Mouse (Mus musculus) cerebellum, adult 2 months (tissue): ENCODE measurements around the gene Gm27027. TPM values are rescaled to one million over a fixed set of nuclear protein-coding genes. Genes with fewer than 3 reads are reported as not detected.

ENCODE experiments used
- DNase-seq, 2 experiments: peaks; one replicate each; pipeline ENCODE4 v3.0.0; 2021
- H3K27ac ChIP-seq: fragments of 200-500 bp; 2 replicates; pipeline ENCODE4 v1.5.1; 2012; ENCODE audit warnings: low read length, control low read depth, inconsistent platforms; ENCODE audit not compliant: insufficient read depth
- H3K27me3 ChIP-seq: fragments of 200-500 bp; 2 replicates; pipeline ENCODE4 v1.6.1; 2012; ENCODE audit warnings: inconsistent platforms, mild to moderate bottlenecking, low read length, moderate library complexity; ENCODE audit not compliant: control insufficient read depth, insufficient read depth
- H3K4me1 ChIP-seq: fragments of 200-500 bp; 2 replicates; pipeline ENCODE4 v1.6.1; 2011; ENCODE audit warnings: low read length; ENCODE audit not compliant: control insufficient read depth, insufficient read depth
- H3K4me3 ChIP-seq: fragments of 200-500 bp; replicated peaks from 2 replicates; pipeline ENCODE3; 2011; ENCODE audit warnings: mild to moderate bottlenecking, low read depth, low read length, control low read depth; ENCODE audit not compliant: insufficient read depth
- CTCF ChIP-seq: fragments of 200-500 bp; IDR thresholded peaks from 2 replicates; pipeline ENCODE4 v1.5.1; 2011; ENCODE audit warnings: low read depth, mild to moderate bottlenecking, control low read depth, low read length, moderate library complexity, borderline replicate concordance; ENCODE audit not compliant: insufficient read depth
- POLR2A ChIP-seq: fragments of 200-500 bp; IDR thresholded peaks from 2 replicates; pipeline ENCODE4 v1.6.1; 2011; ENCODE audit warnings: low read length, control low read depth, borderline replicate concordance; ENCODE audit not compliant: insufficient read depth
- WGBS: fragments of 180-500 bp; shearing (Covaris S2); methylation state at CpG from one replicate; pipeline ENCODE4 v1.1.7; 2018; 5-methylcytosine and 5-hydroxymethylcytosine counted together
- polyA plus RNA-seq: library from polyadenylated mRNA; depleted of rRNA; stranded (reverse); fragments of >200 nt; gene quantifications from 2 replicates; pipeline ENCODE4 v1.2.3, GENCODE M21; 2012

Gm27027 gene
- polyA plus RNA-seq, 1 experiment, result 0.26 TPM

DNA sequence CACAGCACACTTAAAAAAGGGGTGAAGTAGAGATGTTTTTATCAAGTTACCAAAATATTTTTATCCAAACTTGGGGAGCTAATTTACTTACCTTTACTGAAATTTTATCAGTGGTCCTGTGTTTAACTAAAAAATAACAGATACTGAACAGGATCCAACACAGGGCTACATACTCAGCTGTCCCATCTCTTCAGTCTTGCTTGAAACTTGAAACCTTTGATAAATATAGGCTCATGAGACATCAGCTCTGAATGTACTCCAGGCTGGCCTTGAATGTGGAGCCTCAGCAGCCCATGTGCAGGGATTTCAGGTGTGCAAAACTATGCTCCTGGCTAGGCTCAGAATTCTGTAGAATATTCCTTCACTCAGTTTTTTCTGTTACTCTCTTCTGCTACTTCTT lies 34.4 kb upstream of the Gm27027 start:
- no peak overlapping the region for H3K27ac ChIP-seq
- H3K27me3 ChIP-seq, result no peaks in the 10 kb centered on the region
- H3K4me1 ChIP-seq, result no peaks in the 10 kb centered on the region
- TF ChIP-seq POLR2A (no peak), CTCF (no peak)
- no peak for DNase-seq
- no peak overlapping the region for H3K4me3 ChIP-seq

GRCm38 (mm10) chr2:94024637-94025036 lies 28.5 kb upstream of the Gm27027 start:
- no peaks in the 10 kb centered on the region for H3K4me1 ChIP-seq
- no peaks in the 10 kb centered on the region for H3K27me3 ChIP-seq
- TF ChIP-seq POLR2A (no peak), CTCF (no peak)
- no peak overlapping the region for H3K27ac ChIP-seq
- DNase-seq, result no peak
- H3K4me3 ChIP-seq, result no peak overlapping the region
- WGBS, result 28% methylated on average over 6 of the region's 6 CpGs

GRCm38 (mm10) chr2:94010335-94011291 lies 14.5 kb upstream of the Gm27027 start, which contains the start of gene Alkbh3:
Gene Alkbh3, minus strand, starts transcription at chr2:94010807.
- Histone ChIP-seq H3K4me3 (peak within 1 kb of the TSS; percentile 88), H3K27ac (peak within 1 kb of the TSS; percentile 58; the same call in 1 of the 2 replicates), H3K27me3 (no peaks in the 10 kb centered on the region), H3K4me1 (no peaks in the 10 kb centered on the region)
- DNase-seq, result peak; percentile 92 to 96
- 4% methylated on average over 47 of the region's 47 CpGs for WGBS
- TF ChIP-seq POLR2A (peak; percentile 59), CTCF (no peak)

GRCm38 (mm10) chr2:94002331-94002730 lies 6.2 kb upstream of the Gm27027 start:
- H3K27ac ChIP-seq, result no peak overlapping the region
- WGBS, result 1% methylated on average over 2 of the region's 2 CpGs
- no peaks in the 10 kb centered on the region for H3K27me3 ChIP-seq
- H3K4me1 ChIP-seq, result no peaks in the 10 kb centered on the region
- DNase-seq, result peak; percentile 72 to 87
- no peak overlapping the region for H3K4me3 ChIP-seq
- TF ChIP-seq POLR2A (no peak), CTCF (peak; percentile 92)

DNA sequence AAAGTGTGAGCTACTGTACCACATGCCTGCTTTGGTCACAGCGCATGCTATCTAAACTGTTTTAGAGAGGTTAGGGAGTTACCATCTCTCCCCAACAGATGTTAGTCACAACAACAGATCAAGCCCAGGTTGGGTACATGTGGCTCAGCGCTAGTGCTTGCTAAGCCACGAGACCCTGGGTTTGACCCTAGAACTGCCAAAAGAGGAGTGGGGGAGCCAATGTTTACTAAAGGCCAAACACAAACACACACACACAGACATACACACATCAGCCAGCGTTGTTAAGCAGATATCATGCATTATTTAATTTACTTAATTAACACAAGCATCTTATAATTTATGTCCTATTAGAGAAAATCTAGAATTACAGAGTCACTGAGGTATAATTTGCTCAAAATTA lies 5.8 kb upstream of the Gm27027 start:
- 83% methylated on average over 4 of the region's 4 CpGs for WGBS

DNA sequence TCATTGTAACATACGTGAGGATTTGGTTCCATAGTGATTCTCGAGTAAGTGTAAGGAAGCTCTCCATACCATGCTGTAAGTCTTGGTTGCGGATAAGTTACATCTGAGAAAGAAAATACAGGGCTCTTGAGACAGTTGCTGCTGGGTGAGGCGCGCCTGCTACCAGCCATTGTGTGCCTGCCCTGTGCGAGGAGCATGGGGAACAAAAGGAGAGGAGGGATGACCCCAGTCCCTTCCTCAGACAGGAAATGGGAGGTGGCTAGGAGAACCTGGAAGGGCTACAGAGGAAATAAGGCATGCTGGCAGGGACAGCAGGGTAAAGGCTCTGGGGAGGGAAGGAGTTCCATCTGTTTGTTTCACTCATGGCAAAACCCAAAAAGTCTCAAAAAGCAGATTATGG lies 5.3 kb upstream of the Gm27027 start:
- H3K4me3 ChIP-seq, result no peak overlapping the region
- DNase-seq, result no peak
- no peak overlapping the region for H3K27ac ChIP-seq
- TF ChIP-seq CTCF, result no peak
- no peak for TF ChIP-seq POLR2A
- H3K27me3 ChIP-seq, result no peaks in the 10 kb centered on the region
- WGBS, result 91% methylated on average over 6 of the region's 6 CpGs
- H3K4me1 ChIP-seq, result no peaks in the 10 kb centered on the region

More for the DNA sequence above, 5.8 kb upstream of the Gm27027 start:
- Histone ChIP-seq H3K27me3 (no peaks in the 10 kb centered on the region), H3K4me3 (no peak overlapping the region), H3K27ac (no peak overlapping the region), H3K4me1 (no peaks in the 10 kb centered on the region)
- no peak for DNase-seq
- TF ChIP-seq CTCF (no peak), POLR2A (no peak)

GRCm38 (mm10) chr2:93992810-93993209 lies 3.3 kb downstream of the Gm27027 start:
- TF ChIP-seq POLR2A (no peak), CTCF (no peak)
- Histone ChIP-seq H3K27ac (no peak overlapping the region), H3K4me1 (no peaks in the 10 kb centered on the region), H3K27me3 (no peaks in the 10 kb centered on the region), H3K4me3 (no peak overlapping the region)
- 52% methylated on average over 3 of the region's 3 CpGs for WGBS
- no peak for DNase-seq

- DNase-seq, result no peak
- 25% methylated on average over 5 of the region's 5 CpGs for WGBS
- no peaks in the 10 kb centered on the region for H3K4me1 ChIP-seq
- H3K4me3 ChIP-seq, result no peak overlapping the region
- TF ChIP-seq POLR2A (no peak), CTCF (no peak)
- H3K27ac ChIP-seq, result no peak overlapping the region
- no peaks in the 10 kb centered on the region for H3K27me3 ChIP-seq
Observed at GRCm38 (mm10) chr2:93992259-93992658, 3.9 kb downstream of the Gm27027 start.
